Mouse (Mus musculus) testis, postnatal 10 days (tissue): Measurements from ENCODE around the gene Tsg101.
"Not testable (repeated sequence)": the region's sequence is repeated elsewhere in the genome, so short reads cannot be mapped to it uniquely, and the experiment has no call there.

Source experiments
- DNase-seq: peaks from one replicate; pipeline ENCODE4 v3.0.0; 2021; ENCODE audit warnings: low spot score

Tsg101 gene

GRCm38 (mm10) chr7:46919551-46920176 lies at the start of gene Tsg101:
Gene Tsg101, minus strand, starts transcription at chr7:46919969.
- DNase-seq, result peak; percentile 94

GRCm38 (mm10) chr7:46964070-46964469 lies 44.3 kb upstream of the Tsg101 start:
- DNase-seq, result no peak

- peak; percentile 76 for DNase-seq
Observed at GRCm38 (mm10) chr7:46962806-46963618, 43.2 kb upstream of the Tsg101 start.

GRCm38 (mm10) chr7:46962132-46962531 lies 42.4 kb upstream of the Tsg101 start:
- no peak for DNase-seq

GRCm38 (mm10) chr7:46960991-46961390 lies 41.2 kb upstream of the Tsg101 start:
- no peak for DNase-seq

- no peak for DNase-seq
Observed at GRCm38 (mm10) chr7:46958853-46959252, 39.1 kb upstream of the Tsg101 start.

GRCm38 (mm10) chr7:46957831-46958691 lies 38.3 kb upstream of the Tsg101 start, which contains the start of gene Uevld:
Gene Uevld, minus strand, starts transcription at chr7:46958527.
- DNase-seq, result peak; percentile 94

GRCm38 (mm10) chr7:46935847-46936246 lies 16.1 kb upstream of the Tsg101 start:
- no peak for DNase-seq

- no peak for DNase-seq
Observed at GRCm38 (mm10) chr7:46934788-46935187, 15.0 kb upstream of the Tsg101 start.

- no peak for DNase-seq
Observed at GRCm38 (mm10) chr7:46931370-46931769, 11.6 kb upstream of the Tsg101 start.

GRCm38 (mm10) chr7:46928291-46928690 lies 8.5 kb upstream of the Tsg101 start:
- no peak for DNase-seq

GRCm38 (mm10) chr7:46922075-46922474 lies 2.3 kb upstream of the Tsg101 start:
- DNase-seq, result no peak

- no peak for DNase-seq
Observed at GRCm38 (mm10) chr7:46918678-46919371, 944 bp downstream of the Tsg101 start.

- no peak for DNase-seq
Observed at GRCm38 (mm10) chr7:46916376-46916775, 3.4 kb downstream of the Tsg101 start.

GRCm38 (mm10) chr7:46911250-46911649 lies 8.5 kb downstream of the Tsg101 start:
- no peak for DNase-seq

GRCm38 (mm10) chr7:46899343-46899742 lies 20.4 kb downstream of the Tsg101 start:
- DNase-seq, result no peak

- DNase-seq, result no peak
Observed at GRCm38 (mm10) chr7:46895511-46895910, 24.3 kb downstream of the Tsg101 start.

- DNase-seq, result no peak
Observed at GRCm38 (mm10) chr7:46883304-46883703, 36.5 kb downstream of the Tsg101 start.

GRCm38 (mm10) chr7:46881941-46882340 lies 37.8 kb downstream of the Tsg101 start:
- DNase-seq, result not testable (repeated sequence)

- DNase-seq, result no peak
Observed at GRCm38 (mm10) chr7:46880992-46881391, 38.8 kb downstream of the Tsg101 start.

GRCm38 (mm10) chr7:46879851-46880250 lies 39.9 kb downstream of the Tsg101 start:
- DNase-seq, result no peak

- DNase-seq, result no peak
Observed at GRCm38 (mm10) chr7:46877255-46877654, 42.5 kb downstream of the Tsg101 start.
